Mouse (Mus musculus) stomach, postnatal 0 days (tissue): ENCODE results near the gene C330007P06Rik. TPM values are rescaled to one million over a fixed set of nuclear protein-coding genes. Genes with fewer than 3 reads are reported as not detected.

Experiments used
- ATAC-seq: fragments of 200-750 bp; cut with Nextera tagmentation; 2 replicates; pipeline ENCODE4 v1.8.0; 2017; ENCODE audit not compliant: low FRiP score, low TSS enrichment
- DNase-seq: peaks from one replicate; pipeline ENCODE4 v3.0.0-alpha.2; 2016; ENCODE audit warnings: low spot score
- H3K27ac ChIP-seq: fragments of 300-500 bp; sonication (generic); replicated peaks from 2 replicates; pipeline ENCODE4 v1.5.1; 2014; ENCODE audit warnings: mild to moderate bottlenecking, control low read depth
- H3K27me3 ChIP-seq: fragments of 300-500 bp; sonication (generic); 2 replicates; pipeline ENCODE4 v1.6.1; 2014; ENCODE audit warnings: low read length; ENCODE audit not compliant: control insufficient read depth, insufficient read depth
- H3K36me3 ChIP-seq: fragments of 300-500 bp; sonication (generic); 2 replicates; pipeline ENCODE4 v1.6.1; 2014; ENCODE audit warnings: low read length, mixed read lengths; ENCODE audit not compliant: control insufficient read depth, insufficient read depth
- H3K4me1 ChIP-seq: fragments of 300-500 bp; sonication (generic); replicated peaks from 2 replicates; pipeline ENCODE4 v1.6.1; 2014; ENCODE audit warnings: antibody characterized with exemption; ENCODE audit not compliant: control insufficient read depth, insufficient read depth
- H3K4me2 ChIP-seq: fragments of 300-500 bp; sonication (generic); replicated peaks from 2 replicates; pipeline ENCODE4 v1.6.1; 2014; ENCODE audit warnings: low read depth, mild to moderate bottlenecking, control low read depth, moderate library complexity
- H3K4me3 ChIP-seq: fragments of 300-500 bp; sonication (generic); 2 replicates; pipeline ENCODE4 v1.5.1; 2014; ENCODE audit warnings: low read depth, low read length, control low read depth
- H3K9ac ChIP-seq: fragments of 300-500 bp; sonication (generic); 2 replicates; pipeline ENCODE4 v1.6.1; 2014; ENCODE audit warnings: mild to moderate bottlenecking, low read length, control low read depth, mixed read lengths
- H3K9me3 ChIP-seq: fragments of 300-500 bp; sonication (generic); 2 replicates; pipeline ENCODE4 v1.6.1; 2016; ENCODE audit warnings: low read length; ENCODE audit not compliant: control insufficient read depth
- CTCF ChIP-seq: IDR thresholded peaks from 2 replicates; pipeline ENCODE4 v1.5.1; 2016; ENCODE audit warnings: antibody characterized with exemption, low read depth, mild to moderate bottlenecking, moderate library complexity
- EP300 ChIP-seq: optimal IDR thresholded peaks from 2 replicates; pipeline ENCODE3; 2016; ENCODE audit warnings: antibody characterized with exemption
- WGBS: fragments of 180-500 bp; shearing (Covaris S2); extraction: QIAGEN DNeasy Blood & Tissue Kit; methylation state at CpG from one replicate; pipeline ENCODE4 v1.1.7; 2014; 5-methylcytosine and 5-hydroxymethylcytosine counted together
- polyA plus RNA-seq: library from polyadenylated mRNA; unstranded; fragments of >200 nt; fragmentation: Nextera tagmentation; extraction: Ambion mirVana; gene quantifications from 2 replicates; pipeline ENCODE4 v1.2.1, GENCODE M21; 2015

C330007P06Rik gene
- polyA plus RNA-seq, 1 experiment from 2014 or later = 14.6 TPM

DNA sequence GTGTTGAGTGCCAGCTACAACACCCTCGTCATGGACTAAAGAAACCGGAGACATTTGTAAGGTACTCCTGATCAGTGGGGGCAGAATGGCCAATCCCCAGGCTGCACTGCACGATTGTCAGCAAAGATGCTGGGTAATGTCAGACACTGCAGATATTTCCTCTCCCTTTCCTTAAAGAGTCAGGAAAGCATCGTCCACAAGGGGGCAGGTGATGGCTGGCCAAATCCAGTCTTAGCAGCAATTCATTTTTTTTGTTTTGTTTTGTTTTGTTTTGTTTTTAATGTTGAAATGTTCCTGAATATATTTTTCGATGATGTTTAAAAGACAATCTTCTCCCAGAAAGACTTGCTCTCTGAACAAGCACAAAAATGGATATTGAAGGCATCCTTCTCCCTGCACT lies 62.5 kb downstream of the C330007P06Rik start:
- DNase-seq = no peak
- TF ChIP-seq CTCF (peak; percentile 75), EP300 (no peak)

DNA sequence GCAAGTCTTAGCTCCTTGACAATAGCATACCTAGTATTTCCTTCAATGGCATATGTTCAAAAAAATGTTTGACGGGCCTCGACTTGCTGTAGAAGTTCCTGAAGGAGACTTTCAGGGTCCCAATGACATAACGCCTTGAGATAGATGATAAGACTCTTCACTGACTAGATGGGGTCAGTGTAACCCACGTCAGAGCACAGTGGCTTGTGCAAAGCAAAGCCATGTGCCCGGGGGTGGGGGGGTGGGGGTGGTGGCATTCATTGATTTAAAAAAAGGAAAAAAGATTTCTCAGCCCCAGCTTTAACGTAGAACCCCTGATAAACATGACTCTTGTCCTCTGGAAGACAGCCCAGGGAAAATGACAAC lies 65.6 kb downstream of the C330007P06Rik start:
- no peak overlapping the region for H3K9ac ChIP-seq
- DNase-seq (no peak), ATAC-seq (peak; percentile 20; the same call in 1 of the 2 replicates)
- H3K4me1 ChIP-seq = no peaks in the 10 kb centered on the region
- H3K27ac ChIP-seq = peak overlapping the region; percentile 71
- H3K27me3 ChIP-seq = no peaks in the 10 kb centered on the region
- WGBS = 46% methylated on average over 6 of the region's 6 CpGs
- no peak for TF ChIP-seq CTCF
- no peak for TF ChIP-seq EP300
- H3K9me3 ChIP-seq = no peaks in the 10 kb centered on the region
- no peaks in the 10 kb centered on the region for H3K36me3 ChIP-seq
- 0 out of 2 replicates have a peak overlapping the region, but pooled peaks have one; percentile 11 for H3K4me2 ChIP-seq
- H3K4me3 ChIP-seq = peak overlapping the region; percentile 33; the same call in 1 of the 2 replicates

More for the DNA sequence above, 62.5 kb downstream of the C330007P06Rik start:
- Histone ChIP-seq H3K9ac (no peak overlapping the region), H3K9me3 (no peaks in the 10 kb centered on the region), H3K27ac (no peak overlapping the region), H3K27me3 (no peaks in the 10 kb centered on the region), H3K36me3 (no peaks in the 10 kb centered on the region), H3K4me2 (no peak overlapping the region), H3K4me1 (no peaks in the 10 kb centered on the region), H3K4me3 (no peak overlapping the region)
- ATAC-seq = no peak
- WGBS = 43% methylated on average over 5 of the region's 5 CpGs

DNA sequence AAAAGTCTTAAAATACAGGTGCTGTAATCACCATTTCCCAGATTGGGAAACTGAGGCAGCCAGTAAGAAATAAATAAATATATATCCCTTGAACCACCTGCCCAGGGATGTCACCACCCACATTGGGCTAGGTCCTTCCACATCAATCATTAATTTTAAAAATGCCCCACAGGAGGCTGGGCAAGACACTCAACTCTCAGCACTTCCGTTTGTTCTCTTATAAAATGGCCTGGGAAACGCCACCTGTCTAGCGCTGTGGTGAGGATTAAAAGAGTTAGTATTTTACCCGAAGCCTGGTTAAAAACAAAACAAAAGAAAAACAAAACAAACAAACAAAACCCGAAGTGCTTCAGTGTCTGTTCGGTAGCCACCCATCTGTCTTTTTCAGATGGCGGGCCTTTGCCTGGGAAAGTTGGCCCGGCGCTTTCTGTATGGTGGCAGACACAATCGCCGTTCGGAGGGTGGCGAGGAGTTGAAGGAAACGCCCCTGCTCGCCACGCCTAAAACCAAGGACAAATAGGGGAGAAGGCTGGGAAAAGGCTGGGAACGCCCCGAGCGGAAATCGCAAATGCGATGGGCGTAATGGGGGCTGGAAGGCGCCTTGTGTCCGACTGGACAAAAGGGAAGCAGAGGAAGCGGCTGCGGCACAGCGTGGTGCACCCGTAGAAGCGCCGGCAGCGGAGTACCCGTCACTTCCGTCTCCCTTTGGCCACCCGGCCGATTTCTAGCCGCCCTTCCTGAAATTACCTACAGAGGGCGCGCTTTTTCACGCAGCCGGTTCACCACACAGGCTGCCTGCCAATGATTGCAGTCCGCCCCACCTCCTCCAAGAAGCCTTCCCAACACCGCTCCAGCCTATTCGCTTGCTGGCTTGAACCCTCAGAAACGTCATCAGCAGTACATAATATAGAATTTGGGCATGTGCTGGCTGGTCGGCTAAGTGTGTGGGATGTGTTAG lies 66.3 kb downstream of the C330007P06Rik start:
- peak overlapping the region; percentile 71 for H3K27ac ChIP-seq
- peak overlapping the region; percentile 42 for H3K4me2 ChIP-seq
- no peaks in the 10 kb centered on the region for H3K9me3 ChIP-seq
- H3K27me3 ChIP-seq = no peaks in the 10 kb centered on the region
- 0 out of 2 replicates have a peak overlapping the region, but pooled peaks have one; percentile 27 for H3K9ac ChIP-seq
- no peaks in the 10 kb centered on the region for H3K36me3 ChIP-seq
- DNase-seq (peak; percentile 90), ATAC-seq (peak; percentile 96)
- peak overlapping the region; percentile 33 for H3K4me3 ChIP-seq
- H3K4me1 ChIP-seq = no peaks in the 10 kb centered on the region
- TF ChIP-seq CTCF (peak; percentile 81), EP300 (peak; percentile 75)
- 14% methylated on average over 38 of the region's 45 CpGs for WGBS

- Histone ChIP-seq H3K9ac (no peak overlapping the region), H3K27me3 (no peaks in the 10 kb centered on the region), H3K9me3 (no peaks in the 10 kb centered on the region), H3K36me3 (no peaks in the 10 kb centered on the region), H3K4me3 (no peak overlapping the region), H3K4me1 (no peaks in the 10 kb centered on the region), H3K4me2 (no peak overlapping the region), H3K27ac (no peak overlapping the region)
- WGBS = 59% methylated on average over 5 of the region's 5 CpGs
- TF ChIP-seq EP300 = no peak
- no peak for TF ChIP-seq CTCF
- DNase-seq = no peak
- ATAC-seq = no peak
Measured at GRCm38 (mm10) chrX:36805466-36806235, 68.3 kb downstream of the C330007P06Rik start.

DNA sequence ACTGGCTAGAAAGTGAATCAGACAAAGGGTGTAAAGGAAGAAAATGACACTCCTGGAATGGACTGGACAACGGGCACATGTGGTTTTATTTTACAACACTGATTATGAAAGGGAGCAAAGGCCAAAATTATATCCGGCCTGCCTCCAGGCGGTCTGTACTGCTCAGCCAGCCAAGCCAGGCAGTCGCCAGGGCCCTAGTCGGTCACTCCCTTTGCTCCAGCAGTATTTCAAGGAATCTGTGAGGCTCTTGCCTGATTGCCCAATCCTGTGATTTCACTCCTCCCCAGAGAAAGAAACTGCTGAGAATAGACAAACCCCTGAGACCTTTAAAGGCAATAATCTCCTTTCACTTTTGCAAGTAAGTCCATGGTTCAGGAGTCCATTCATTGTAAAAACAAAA lies 69.7 kb downstream of the C330007P06Rik start:
- no peaks in the 10 kb centered on the region for H3K27me3 ChIP-seq
- H3K4me1 ChIP-seq = no peaks in the 10 kb centered on the region
- H3K4me2 ChIP-seq = no peak overlapping the region
- H3K4me3 ChIP-seq = no peak overlapping the region
- 42% methylated on average over 5 of the region's 5 CpGs for WGBS
- no peak overlapping the region for H3K27ac ChIP-seq
- H3K36me3 ChIP-seq = no peaks in the 10 kb centered on the region
- no peak overlapping the region for H3K9ac ChIP-seq
- no peaks in the 10 kb centered on the region for H3K9me3 ChIP-seq
- DNase-seq (peak; percentile 39), ATAC-seq (no peak; the same call in 1 of the 2 replicates)
- TF ChIP-seq CTCF = no peak
- no peak for TF ChIP-seq EP300
